Mouse (Mus musculus) left cerebral cortex, adult 6 months (tissue): ENCODE data around the gene Zranb1. TPM values are rescaled to one million over a fixed set of nuclear protein-coding genes. Genes with fewer than 3 reads are reported as not detected.

Source experiments
- long read RNA-seq, 2 experiments: library from polyadenylated mRNA; unstranded; transcript quantifications; one replicate each; pipeline ENCODE4 v2.0.0; 2019 to 2020
- polyA plus RNA-seq: library from polyadenylated mRNA; unstranded; fragments of <200 nt; fragmentation: Nextera tagmentation; gene quantifications from 2 replicates; pipeline ENCODE4 v1.2.3, GENCODE M21; 2021

Zranb1 gene
- polyA plus RNA-seq, result 7.4 and 9.2 TPM in 2 replicates
- long read RNA-seq, experiment 1, full-length matches to known transcripts, result 30 of 64 reads
- long read RNA-seq, experiment 1, partial matches to known transcripts, result 1 of 64 reads
- long read RNA-seq, experiment 1, other reads (novel, unspliced or antisense), result 33 of 64 reads
- long read RNA-seq, experiment 2, full-length matches to known transcripts, result 5 of 32 reads
- long read RNA-seq, experiment 2, partial matches to known transcripts, result 9 of 32 reads
- long read RNA-seq, experiment 2, other reads (novel, unspliced or antisense), result 18 of 32 reads

GRCm38 (mm10) chr7:132930850-132931559, at the start of gene Zranb1:
Zranb1 (plus strand) TSS chr7:132931142.

Other genes starting within 250 kb of the Zranb1 start
- 14.0 and 17.5 TPM in 2 replicates for gene Fam53b, start 117.3 kb upstream of the Zranb1 start, polyA plus RNA-seq
- 47.6 and 51.8 TPM in 2 replicates for gene Eef1akmt2, start 78.5 kb upstream of the Zranb1 start, polyA plus RNA-seq
- 29.7 and 46.4 TPM in 2 replicates for gene Abraxas2, start 71.9 kb upstream of the Zranb1 start, polyA plus RNA-seq
- 19.2 and 22.9 TPM in 2 replicates for gene Fgfr2, start 192.2 kb downstream of the Zranb1 start, polyA plus RNA-seq
- 2.2 and 7.0 TPM in 2 replicates for gene Ctbp2, start 193.2 kb downstream of the Zranb1 start, polyA plus RNA-seq